Mouse (Mus musculus) myocyte (in vitro differentiated cells): ENCODE data around the gene Shd.
"Not testable (repeated sequence)": the region's sequence is repeated elsewhere in the genome, so short reads cannot be mapped to it uniquely, and the experiment has no call there.

ENCODE experiments used
- CEBPB ChIP-seq: IDR thresholded peaks from 2 replicates; pipeline ENCODE4 v1.6.1; 2011; ENCODE audit warnings: mild to moderate bottlenecking, moderate library complexity; ENCODE audit not compliant: poor library complexity, insufficient read depth, severe bottlenecking
- MAX ChIP-seq: IDR thresholded peaks from one replicate; pipeline ENCODE4 v1.6.1; 2011; ENCODE audit warnings: low read depth, mild to moderate bottlenecking, control low read depth
- MYOD1 ChIP-seq, 3 experiments: IDR thresholded peaks; one replicate each; pipeline ENCODE4 v1.6.1; 2011; ENCODE audit warnings: control low read depth in 2 of 3, low read depth in 2 of 3, mild to moderate bottlenecking in 2 of 3, moderate library complexity in 1 of 3; ENCODE audit not compliant: insufficient read length in 2 of 3, control insufficient read depth in 1 of 3
- MYOG ChIP-seq, 3 experiments: IDR thresholded peaks; one replicate each; pipeline ENCODE4 v1.6.1; 2011; ENCODE audit warnings: control low read depth in 2 of 3, low read depth in 2 of 3, mild to moderate bottlenecking in 2 of 3; ENCODE audit not compliant: insufficient read length in 2 of 3, control insufficient read depth in 1 of 3, insufficient read depth in 1 of 3
- POLR2A ChIP-seq: IDR thresholded peaks from one replicate; pipeline ENCODE4 v1.6.1; 2011; ENCODE audit warnings: low read depth, mild to moderate bottlenecking, control low read depth, moderate library complexity; ENCODE audit not compliant: insufficient read length
- REST ChIP-seq: IDR thresholded peaks from one replicate; pipeline ENCODE4 v1.6.1; 2011; ENCODE audit warnings: mild to moderate bottlenecking, control low read depth, moderate library complexity; ENCODE audit not compliant: insufficient read depth, insufficient read length
- TCF12 ChIP-seq: IDR thresholded peaks from one replicate; pipeline ENCODE4 v1.6.1; 2011; ENCODE audit warnings: mild to moderate bottlenecking, control low read depth; ENCODE audit not compliant: poor library complexity, insufficient read depth, severe bottlenecking
- TCF3 ChIP-seq: IDR thresholded peaks from one replicate; pipeline ENCODE4 v1.6.1; 2011; ENCODE audit warnings: low read depth, control low read depth; ENCODE audit not compliant: insufficient read length
- USF1 ChIP-seq: IDR thresholded peaks from one replicate; pipeline ENCODE4 v1.6.1; 2011; ENCODE audit warnings: low read depth, mild to moderate bottlenecking, control low read depth, moderate library complexity

DNA sequence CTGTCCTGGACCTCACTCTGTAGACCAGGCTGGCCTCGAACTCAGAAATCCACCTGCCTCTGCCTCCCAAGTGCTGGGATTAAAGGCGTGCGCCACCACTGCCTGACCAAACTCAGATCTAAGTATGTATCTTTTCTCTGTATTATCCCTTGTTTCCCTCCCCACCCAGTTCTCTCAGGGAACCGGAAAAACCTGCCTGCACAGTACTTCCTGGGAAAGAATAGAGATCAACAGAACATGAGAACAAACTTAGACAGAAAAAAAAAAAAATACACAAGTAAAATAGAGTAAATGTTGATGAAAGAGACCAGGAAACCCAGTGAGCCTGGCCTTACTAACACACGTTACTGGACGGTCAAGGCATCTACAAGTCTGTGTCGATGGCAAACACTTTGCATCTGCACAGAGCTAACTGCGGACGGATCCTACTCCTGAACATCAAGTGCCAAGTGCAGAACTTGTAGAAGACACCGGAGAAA is 25.8 kb upstream of the Shd start:
- not testable (repeated sequence) for TF ChIP-seq POLR2A; CEBPB; USF1; MYOG (IDR thresholded peaks at IDR 0.05; ENCODE audit: control insufficient read depth in 1 of 3, insufficient read depth in 1 of 3, insufficient read length in 2 of 3, low read depth in 2 of 3); MAX; TCF3; TCF12; REST; MYOD1 (IDR thresholded peaks at IDR 0.05; ENCODE audit: control insufficient read depth in 1 of 3, insufficient read length in 2 of 3, low read depth in 2 of 3)
